Mouse (Mus musculus) erythroblast, adult 5-6 weeks (primary cell): ENCODE data around the gene Grtp1. TPM values are rescaled to one million over a fixed set of nuclear protein-coding genes. Genes with fewer than 3 reads are reported as not detected.

Experiments used
- ATAC-seq: replicated peaks from 2 replicates; pipeline ENCODE4 v1.8.0; 2016; ENCODE audit warnings: moderate number of reproducible peaks, mild to moderate bottlenecking, moderate TSS enrichment, inconsistent platforms; ENCODE audit not compliant: poor library complexity, low FRiP score, severe bottlenecking
- total RNA-seq, 2 experiments: library from RNA; stranded (forward) in 1 of 2; stranded (reverse) in 1 of 2; fragments of 150-400 nt in 1 of 2; fragments of 200-764, 138-1000 nt in 1 of 2; gene quantifications; 2 replicates each; pipeline versions ENCODE4 v1.2.3 to v1.2.4; 2015 to 2017; ENCODE audit warnings: low replicate concordance in 2 of 2

Gene Grtp1
- total RNA-seq (2015; ENCODE audit: low replicate concordance) (5.0 and 6.3 TPM in 2 replicates), total RNA-seq (2017; ENCODE audit: low replicate concordance) (1.6 and 4.3 TPM in 2 replicates)

DNA sequence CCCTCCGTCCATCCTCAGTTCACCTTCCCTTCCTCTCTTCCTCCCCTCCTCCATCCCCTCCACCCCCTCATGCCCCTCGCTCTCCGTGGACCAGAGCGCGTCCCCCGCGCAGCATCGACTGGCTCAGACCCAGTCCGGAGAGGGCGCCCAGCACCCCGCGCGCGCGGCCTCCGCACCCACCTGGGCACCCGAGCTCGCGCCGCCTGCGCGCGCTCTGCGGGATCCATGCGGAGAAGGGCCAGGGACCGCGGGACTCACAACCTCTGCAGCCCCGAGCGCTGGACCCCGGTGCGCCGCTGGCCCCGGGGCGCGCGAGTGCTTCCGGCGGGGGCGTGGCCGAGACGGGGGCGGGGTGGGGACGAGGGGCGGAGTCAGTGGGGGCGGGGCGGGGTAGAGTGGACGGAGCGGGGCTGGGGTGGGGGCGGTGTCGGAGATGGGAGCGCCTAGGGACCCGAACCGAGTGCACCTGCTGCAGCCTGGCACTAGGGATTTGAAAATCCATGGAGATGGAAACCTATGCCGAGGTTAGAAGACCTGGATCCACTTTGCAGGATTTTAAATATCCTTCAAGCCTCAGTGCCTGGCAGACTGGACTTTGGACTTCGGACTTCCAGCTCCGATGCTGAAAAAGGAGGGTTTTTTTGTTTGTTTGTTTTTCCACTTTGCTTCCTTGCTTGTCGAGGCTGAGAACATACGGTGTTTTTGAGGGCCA is at the start of gene Grtp1:
Grtp1 (minus strand) TSS at position 320 of the 712 bp plus-strand sequence.
- ATAC-seq = peak; percentile 7; the same call in 1 of the 2 replicates

DNA sequence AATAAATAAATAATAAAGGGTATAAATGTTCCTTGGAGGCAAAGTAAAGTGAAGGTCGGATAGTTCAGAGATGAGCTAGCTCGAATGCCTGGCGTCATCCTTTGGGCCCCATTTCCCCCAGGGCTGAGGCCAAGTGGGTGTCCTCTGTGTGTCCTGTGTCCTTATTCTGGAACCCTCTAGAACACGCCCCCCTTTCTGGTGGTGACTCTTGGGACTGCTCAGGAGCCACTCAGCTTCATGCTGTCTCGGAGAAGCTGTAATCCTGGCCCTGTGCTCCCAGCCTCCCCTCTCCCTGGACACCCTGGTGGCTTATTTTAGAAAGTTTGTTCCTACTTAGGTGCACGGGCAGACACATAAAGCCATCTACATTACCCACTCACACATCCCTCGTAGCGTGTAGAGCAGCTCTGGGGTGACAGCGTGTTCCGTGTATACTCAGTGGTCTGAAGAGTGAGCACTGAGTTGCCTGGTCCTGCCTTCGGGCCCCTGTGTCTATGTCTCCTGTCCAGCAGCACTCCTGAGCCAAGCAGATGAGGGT is 44.0 kb upstream of the Grtp1 start:
- ATAC-seq = no peak

DNA sequence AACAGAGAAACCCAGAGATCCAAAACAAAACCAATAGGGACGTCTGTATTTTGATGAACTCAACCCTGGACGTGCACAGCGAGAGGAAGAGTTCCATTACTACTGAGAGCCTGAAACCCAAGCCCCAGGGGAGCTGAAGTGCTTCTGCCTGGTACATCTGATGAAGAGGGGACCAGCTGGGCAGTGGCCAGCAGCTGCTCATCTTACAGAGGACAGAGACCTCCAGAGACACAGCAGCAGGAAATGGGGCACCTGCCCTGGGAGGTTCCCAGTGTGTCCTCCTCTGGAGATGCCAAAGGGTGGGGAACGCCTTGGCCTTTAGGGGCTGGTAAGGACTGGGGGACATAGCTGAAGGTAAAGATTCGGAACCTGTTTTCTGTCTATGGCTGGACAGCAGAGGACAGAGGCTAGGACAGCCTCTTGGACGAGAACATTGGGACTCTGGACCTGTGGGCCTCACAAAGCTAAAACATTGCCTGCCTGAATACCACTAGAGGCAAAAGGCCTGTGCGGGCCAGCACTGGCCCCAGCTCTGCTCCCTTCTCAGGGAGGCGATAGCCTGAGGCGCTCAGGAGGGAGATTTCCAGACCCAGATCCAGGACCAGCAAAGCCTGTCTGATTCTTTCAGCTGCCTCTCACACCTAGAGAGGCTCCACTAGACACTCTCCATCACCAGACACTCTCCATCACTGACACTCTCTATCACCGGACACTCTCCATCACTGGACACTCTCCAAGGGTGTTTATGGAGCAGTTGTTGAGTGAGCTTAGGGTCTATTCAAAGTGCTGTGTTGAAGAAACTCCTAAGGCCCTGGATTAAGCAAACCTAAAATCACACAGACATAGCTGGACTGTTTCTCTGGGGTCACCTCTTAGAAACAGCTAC is 42.8 kb upstream of the Grtp1 start:
- no peak for ATAC-seq

DNA sequence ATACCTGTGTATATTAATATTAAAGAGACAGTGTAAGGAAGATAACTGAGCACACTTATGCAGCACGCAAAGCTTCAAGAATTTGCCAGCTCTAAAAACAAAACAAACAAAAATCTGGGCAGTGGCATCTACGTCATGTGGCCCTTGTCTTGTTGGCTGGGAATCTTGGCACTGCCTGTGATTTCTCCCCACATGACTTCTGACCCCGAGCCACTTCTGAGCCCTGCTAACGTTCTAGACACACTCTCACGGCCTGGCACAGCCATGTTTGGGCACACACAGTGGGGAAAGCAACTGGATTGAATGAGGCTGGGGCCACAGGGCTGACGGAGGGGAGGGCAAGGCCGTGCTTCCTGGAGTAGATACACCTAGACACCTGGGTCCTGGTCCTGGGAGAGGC is 40.3 kb upstream of the Grtp1 start:
- no peak for ATAC-seq

DNA sequence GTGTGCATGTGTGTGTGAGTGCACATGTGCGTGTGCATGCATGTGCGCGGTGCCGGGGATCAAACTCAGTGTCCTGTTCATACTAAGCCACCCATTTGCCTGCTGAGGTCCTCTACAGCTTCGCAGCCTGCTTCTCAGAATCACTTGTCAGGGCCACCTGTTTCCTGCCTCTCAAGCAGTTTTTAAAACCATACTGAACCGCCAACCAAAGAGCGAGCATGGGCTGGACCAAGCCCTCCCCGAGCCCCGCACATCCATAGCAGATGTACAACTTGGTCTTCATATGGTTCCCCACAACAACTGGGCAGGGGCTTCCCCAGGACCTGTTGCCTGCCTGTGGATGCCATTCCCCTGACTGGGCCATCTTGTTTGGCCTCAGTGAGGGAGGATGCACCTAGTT is 39.6 kb upstream of the Grtp1 start:
- ATAC-seq = no peak

DNA sequence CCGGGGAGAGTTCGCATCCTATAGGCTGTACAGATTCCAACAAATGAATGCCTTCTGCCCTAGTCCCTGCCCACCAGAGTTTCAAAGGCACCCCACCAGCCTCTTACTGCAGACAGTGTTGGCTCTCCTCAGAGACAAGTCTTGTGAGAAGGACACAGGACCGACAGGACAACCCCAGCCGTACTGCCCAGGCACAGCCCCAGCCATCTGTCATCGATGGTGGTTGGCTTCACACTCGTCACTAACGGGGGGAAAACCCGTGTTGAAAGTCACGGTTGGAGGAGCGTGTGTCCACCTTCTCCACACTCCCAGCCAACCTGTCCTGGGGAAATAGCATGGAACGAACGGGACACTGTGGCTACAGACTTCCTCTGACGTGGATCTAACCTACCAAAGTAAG is 34.4 kb upstream of the Grtp1 start:
- no peak for ATAC-seq

DNA sequence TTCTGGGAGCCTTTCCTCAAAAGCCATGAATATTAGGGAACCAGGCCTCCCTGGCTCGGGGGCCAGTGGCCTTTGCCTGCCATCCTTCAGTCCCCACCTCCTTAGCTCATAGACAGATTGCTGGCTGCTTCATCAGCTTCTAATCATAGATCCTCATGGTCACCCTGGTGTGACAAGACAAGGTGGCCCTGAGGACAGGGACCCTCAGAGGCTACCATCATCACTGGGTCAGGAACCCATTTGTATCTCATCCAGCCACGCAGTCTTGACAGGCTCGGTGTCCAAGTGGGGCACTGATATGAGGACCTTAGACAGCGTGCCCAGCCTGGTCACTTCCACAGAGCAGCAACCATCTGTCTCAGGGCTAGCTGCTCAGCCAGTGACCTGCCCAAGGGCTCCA is 30.1 kb upstream of the Grtp1 start:
- no peak for ATAC-seq

DNA sequence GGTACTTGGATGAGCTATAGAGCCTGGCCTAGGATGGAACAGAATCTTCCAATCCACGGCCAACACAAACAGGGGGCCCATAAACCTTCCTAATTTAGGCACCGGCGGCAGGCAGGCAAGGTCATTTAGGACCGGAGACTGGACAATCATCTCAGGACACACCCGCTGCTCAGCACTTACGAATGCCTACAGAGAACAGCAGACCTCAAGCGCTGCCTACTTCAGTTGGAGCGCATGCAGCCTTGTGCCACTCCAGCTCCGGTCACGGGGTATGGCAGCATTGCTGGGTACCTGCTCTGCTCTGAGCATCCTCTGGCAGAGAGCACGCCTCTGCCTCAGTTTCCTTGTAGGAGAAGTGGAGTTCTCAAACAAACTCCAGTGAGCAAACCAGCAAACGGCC is 29.4 kb upstream of the Grtp1 start:
- ATAC-seq = no peak

DNA sequence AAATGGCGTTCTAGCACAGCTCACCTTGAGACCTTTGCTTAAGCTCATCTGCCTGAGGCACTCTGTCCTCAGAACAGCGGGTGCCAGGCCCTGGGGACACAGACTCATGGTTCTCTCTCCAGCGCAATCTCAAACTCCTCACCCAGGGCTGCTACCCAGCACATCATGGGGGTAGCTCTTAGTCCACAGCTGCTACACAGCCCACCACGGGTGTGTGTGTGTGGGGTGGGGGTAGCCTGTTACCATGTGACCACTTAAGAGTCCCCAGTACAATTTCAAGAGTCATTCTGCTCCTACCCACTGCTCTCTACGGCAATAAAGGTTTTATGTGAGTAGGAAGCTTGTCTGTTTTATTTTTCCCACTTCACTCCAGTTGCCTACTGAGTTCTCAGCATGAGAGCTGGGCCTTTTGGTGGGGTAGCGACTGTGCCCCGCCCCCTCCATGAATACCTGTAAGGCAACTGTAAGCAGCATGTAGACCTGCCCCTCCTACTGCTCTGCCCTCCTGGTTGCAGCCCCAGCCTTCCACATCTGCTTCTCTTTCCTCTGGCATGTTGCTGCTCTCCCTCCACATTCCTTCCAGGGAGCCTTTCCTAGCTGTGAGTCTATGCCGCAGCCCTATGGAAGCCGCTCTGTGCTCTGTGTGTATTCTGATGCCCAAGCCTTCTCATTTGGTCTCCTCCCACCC is 28.6 kb upstream of the Grtp1 start:
- no peak for ATAC-seq

DNA sequence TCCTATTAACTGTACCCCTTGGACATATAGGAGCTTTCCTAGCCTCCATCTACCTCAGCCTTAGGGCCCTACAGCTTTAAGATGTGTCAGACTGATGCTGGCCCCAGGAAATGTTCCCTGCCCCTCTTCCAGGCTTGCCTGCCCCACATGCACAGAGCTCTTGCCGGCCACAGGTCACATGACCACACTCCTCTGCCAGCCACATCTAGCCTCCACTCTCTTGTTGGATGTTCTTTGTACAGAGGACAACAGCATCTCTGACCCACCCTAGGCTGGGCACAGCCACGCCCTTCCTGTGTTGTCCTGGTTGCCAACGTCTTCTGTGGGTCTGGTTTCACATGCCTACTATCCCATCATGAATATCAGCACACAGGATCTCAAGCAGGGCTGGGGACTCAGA is 26.8 kb upstream of the Grtp1 start:
- no peak for ATAC-seq

DNA sequence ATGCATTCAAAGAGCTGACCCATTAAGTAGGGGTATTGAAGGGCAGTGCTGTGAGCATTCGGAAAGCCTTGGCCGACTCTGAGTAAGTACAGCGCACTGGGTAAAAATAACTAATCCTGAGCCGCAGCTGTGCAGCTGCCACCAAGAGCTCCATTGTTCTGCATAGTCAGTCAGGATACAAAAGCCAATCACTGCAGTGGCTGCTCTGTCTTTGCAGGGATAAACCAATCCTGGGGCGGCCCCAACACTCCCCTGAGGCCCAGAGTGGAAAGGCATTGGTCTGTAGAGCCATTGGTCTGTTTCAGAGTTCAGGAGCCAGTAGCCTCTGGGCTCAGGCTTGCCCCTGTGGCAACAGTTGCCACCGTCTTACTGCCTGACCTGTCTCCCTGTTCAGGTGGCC is 25.9 kb upstream of the Grtp1 start:
- ATAC-seq = no peak

DNA sequence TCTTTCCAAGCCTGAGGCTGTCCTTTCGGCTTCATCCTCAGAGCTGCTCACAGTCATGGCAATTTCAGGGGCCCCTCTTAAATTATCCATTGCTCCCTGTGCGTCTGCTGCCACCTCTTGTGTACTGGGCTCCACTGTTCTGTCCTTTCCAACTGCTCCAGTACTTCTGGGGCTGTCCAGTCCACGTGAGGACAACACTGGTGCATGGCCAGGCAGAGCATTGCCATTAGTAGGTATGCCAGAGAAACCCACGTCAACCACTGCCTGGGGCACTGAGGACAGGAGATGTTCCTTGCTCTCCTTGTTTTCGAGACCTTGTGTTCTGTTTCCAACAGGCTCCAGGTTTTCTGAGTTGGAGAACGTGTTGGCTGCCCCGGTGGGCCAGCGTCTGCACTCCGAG is 24.0 kb upstream of the Grtp1 start:
- no peak for ATAC-seq

DNA sequence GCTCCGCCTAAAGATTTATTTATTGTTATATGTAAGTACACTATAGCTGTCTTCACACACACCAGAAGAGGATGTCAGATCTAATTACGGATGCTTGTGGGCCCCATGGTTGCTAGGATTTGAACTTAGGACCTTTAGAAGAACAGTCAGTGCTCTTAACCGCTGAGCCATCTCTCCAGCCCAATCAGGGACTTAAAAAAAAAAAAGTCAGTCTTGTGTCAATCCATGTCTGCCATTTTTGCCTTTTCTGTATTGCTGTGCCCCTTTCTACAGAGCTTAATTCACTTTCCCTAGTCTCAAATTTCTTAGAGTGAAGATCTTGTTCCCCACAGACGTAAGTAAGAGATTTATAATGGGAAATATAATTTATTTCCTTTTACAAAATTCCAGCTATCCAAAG is 18.0 kb upstream of the Grtp1 start:
- ATAC-seq = no peak

DNA sequence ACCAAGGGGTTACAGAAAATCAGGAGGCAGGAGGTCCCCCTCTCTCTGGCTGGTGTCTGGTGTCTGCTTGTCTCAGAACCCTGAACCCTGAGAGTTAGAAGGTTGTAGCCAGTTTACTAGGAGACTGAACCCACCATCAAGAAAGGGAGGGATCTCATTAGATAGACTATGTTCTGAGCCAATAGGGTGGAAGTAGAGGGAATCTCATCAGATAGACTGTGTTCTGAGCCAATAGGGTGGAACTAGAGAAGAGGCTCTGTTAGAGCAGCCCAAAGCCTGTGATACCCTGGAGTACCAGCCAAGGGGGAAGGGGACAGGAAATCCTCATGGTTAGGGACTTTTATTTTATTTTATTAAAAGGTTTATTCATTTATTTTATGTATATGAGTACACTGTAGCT is 17.6 kb upstream of the Grtp1 start:
- no peak for ATAC-seq

DNA sequence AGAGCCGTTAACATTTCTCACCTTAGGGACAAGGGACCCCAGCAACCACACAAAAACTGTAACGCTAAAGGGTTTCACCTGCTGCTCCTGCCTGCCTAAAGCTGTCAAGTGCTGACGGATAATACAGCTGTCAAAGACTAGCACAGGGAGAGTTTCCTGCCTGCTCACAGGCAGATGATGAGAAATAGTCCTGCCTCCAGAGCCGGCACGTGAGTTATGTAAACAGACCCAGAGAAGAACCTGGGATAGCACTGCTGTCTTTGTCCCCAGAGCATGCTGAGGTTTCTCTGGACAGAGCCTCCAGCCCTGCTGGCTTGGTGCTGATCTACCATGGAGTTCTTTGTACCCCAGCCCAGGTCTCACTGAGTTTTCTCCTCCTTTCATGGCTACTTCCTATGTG is 16.7 kb upstream of the Grtp1 start:
- no peak for ATAC-seq

DNA sequence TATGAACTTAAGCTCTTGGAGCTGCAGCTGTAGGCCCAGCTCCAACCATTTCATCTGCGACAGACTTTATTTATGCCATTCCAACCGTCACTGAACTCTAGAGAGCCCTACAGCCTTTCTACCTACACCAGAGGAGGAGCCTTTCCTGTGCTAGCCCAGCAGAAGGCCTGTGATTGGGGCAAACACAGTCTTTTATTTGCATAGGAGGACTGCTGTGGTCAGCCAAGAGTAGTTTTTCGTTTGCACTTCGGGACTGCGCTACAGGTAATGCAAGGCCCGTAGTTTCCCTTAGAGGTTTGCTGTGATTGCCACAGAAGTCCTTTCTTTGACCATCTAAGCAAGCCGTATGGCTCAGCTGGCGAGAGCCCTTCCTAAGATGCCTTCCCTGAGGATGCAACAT is 16.0 kb upstream of the Grtp1 start:
- ATAC-seq = no peak

DNA sequence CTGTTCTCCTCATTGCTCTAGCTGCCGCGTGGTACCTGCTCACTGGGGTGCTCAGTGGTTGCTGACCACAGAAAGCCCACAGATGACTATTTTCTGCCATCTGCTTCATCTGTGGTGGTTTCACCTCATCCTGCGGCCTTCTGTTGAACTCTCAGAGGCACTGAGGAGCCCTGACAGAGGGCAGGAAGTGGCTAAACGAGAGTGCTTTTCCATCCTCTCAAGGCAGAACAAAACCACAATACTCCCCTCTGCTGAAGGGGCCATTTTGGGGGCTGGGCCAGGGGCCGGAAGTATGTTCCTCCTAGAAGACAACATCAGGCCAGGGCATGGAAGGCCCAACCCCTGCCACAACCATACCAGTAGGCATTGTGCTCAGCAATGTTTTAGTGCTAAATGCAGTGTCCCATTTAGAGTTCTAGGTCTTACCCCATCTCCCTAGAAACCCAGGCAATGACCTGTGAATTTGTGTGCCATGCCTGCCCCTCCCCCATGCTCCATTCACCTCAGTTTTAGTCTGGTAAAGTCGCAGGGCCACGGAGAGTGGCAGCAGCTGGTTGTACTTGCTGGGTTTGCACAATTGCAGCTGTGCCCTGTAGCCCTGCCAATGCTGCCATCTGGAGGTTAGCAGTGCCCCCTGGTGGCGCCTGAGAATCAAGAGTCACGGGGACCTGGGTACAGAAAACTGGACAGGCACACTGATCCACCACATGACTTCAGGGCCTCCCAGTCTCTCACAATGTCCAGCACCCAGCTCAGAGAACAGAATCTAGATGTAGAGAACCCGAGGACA is 13.3 kb upstream of the Grtp1 start:
- peak; percentile 88 for ATAC-seq

DNA sequence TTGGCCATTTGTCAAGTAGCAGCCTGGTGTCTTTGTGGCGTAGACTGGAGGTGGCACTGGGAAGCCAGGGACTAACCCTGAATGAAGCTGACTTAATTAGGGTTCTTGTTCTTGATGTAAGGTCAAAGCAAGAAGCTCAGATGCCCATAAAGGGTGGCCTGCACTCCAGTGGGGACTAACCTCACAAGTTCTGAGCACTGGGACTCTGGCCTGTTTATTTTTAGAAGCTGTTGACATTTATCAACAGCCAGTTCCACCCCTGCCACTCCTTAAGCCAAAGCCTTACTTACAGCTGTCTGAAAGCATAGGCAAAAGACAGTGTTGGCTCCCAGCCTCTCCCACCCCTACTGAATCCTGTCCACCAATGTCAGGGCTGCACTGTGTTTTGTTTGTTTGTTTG is 9.3 kb upstream of the Grtp1 start:
- no peak for ATAC-seq

DNA sequence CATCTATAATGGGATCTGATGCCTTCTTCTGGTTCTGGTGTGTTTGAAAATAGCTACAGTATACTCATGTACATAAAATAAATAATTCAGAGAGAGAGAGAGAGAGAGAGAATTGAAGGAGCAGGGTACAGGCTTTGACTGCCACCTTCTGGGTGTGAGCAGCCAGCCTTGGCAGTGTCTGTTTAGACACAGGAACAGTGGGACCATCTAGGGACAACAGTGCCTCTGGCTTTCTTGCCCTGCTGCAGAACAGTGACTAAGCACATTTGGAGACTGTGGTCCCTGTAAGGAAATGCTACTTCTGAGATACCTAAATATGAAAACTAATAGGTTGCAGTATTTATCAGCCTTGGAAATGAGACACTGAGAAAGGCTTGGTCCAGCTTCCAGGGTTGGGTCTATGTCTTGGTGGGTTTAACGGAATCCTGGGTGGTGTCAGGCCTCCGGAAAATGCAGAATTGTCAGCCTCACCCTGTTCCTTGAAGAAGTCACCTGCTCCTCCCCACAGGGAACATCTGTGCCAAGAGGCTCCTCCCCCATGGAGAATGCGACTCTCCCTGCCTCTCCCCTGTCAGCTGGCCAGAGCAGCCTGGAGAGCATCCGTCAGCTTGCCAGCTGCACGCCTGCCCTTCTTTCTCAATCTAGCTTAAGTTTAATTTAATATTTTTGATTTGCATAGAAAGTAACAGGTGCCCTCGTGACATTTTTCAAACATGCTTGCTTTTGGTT is 8.4 kb upstream of the Grtp1 start:
- peak; percentile 70 for ATAC-seq
